Mouse (Mus musculus) adrenal gland, postnatal 25 days (tissue): ENCODE data around the gene Rab26. TPM values are rescaled to one million over a fixed set of nuclear protein-coding genes. Genes with fewer than 3 reads are reported as not detected.

Source experiments
- DNase-seq: peaks from one replicate; pipeline ENCODE4 v3.0.0; 2021; ENCODE audit warnings: mixed read lengths
- total RNA-seq: library from RNA; stranded (reverse); gene quantifications from 2 replicates; pipeline ENCODE4 v1.2.3, GENCODE M21; 2021

Rab26 gene
- total RNA-seq, 1 experiment from 2014 or later: 1.4 TPM

- DNase-seq: no peak
Observed at GRCm38 (mm10) chr17:24548435-24548834, 14.4 kb upstream of the Rab26 start.

GRCm38 (mm10) chr17:24546234-24546633 lies 12.2 kb upstream of the Rab26 start:
- DNase-seq: no peak

GRCm38 (mm10) chr17:24545247-24545646 lies 11.2 kb upstream of the Rab26 start:
- DNase-seq: no peak

- no peak for DNase-seq
Observed at GRCm38 (mm10) chr17:24544613-24545012, 10.6 kb upstream of the Rab26 start.

- no peak for DNase-seq
Observed at GRCm38 (mm10) chr17:24540375-24540774, 6.4 kb upstream of the Rab26 start.

- DNase-seq: peak; percentile 55
Observed at GRCm38 (mm10) chr17:24538950-24539349, 4.9 kb upstream of the Rab26 start.

- no peak for DNase-seq
Observed at GRCm38 (mm10) chr17:24537536-24537935, 3.5 kb upstream of the Rab26 start.

GRCm38 (mm10) chr17:24535300-24535699 lies 1.3 kb upstream of the Rab26 start:
- DNase-seq: no peak

GRCm38 (mm10) chr17:24533099-24533992 lies 664 bp downstream of the Rab26 start:
- DNase-seq: peak; percentile 90

GRCm38 (mm10) chr17:24532045-24532444 lies 2.0 kb downstream of the Rab26 start:
- DNase-seq: no peak

- DNase-seq: no peak
Observed at GRCm38 (mm10) chr17:24531064-24531463, 2.9 kb downstream of the Rab26 start.

- DNase-seq: no peak
Observed at GRCm38 (mm10) chr17:24530361-24531050, 3.5 kb downstream of the Rab26 start.

- DNase-seq: no peak
Observed at GRCm38 (mm10) chr17:24529883-24530282, 4.1 kb downstream of the Rab26 start.

GRCm38 (mm10) chr17:24529007-24529451 lies 5.0 kb downstream of the Rab26 start:
- peak; percentile 48 for DNase-seq

- no peak for DNase-seq
Observed at GRCm38 (mm10) chr17:24528560-24528918, 5.5 kb downstream of the Rab26 start.

- DNase-seq: peak; percentile 85
Observed at GRCm38 (mm10) chr17:24527723-24528559, 6.1 kb downstream of the Rab26 start, which contains the start of gene Traf7. Gene Traf7 (minus strand): TSS chr17:24527938.

GRCm38 (mm10) chr17:24527315-24527714 lies 6.7 kb downstream of the Rab26 start:
- DNase-seq: no peak

GRCm38 (mm10) chr17:24524734-24525133 lies 9.3 kb downstream of the Rab26 start:
- no peak for DNase-seq

- no peak for DNase-seq
Observed at GRCm38 (mm10) chr17:24520450-24520849, 13.6 kb downstream of the Rab26 start.

GRCm38 (mm10) chr17:24514270-24515257 lies 19.4 kb downstream of the Rab26 start:
- no peak for DNase-seq

- DNase-seq: peak; percentile 63
Observed at GRCm38 (mm10) chr17:24513609-24514008, 20.4 kb downstream of the Rab26 start.
